Mouse (Mus musculus): ENCODE data around the gene Cnp. TPM values are rescaled to one million over a fixed set of nuclear protein-coding genes. Genes with fewer than 3 reads are reported as not detected.

Gene Cnp
- polyA plus RNA-seq, 1 experiment from 2014 or later = 22.0 TPM

GRCm38 (mm10) chr11:100628056-100628455, 53.4 kb downstream of the Cnp start:
- Histone ChIP-seq H3K9ac (ENCODE audit: low read length) (no peak overlapping the region), H3K9me3 (replicated peaks; ENCODE audit: control insufficient read depth, low read length) (no peaks in the 10 kb centered on the region), H3K4me1 (ENCODE audit: control insufficient read depth, insufficient read depth, low read length) (peaks cover 12% of the 10 kb centered on the region), H3K4me3 (ENCODE audit: low read depth, low read length) (no peak overlapping the region), H3K27me3 (replicated peaks; ENCODE audit: control insufficient read depth, insufficient read depth, low read length) (no peaks in the 10 kb centered on the region), H3K36me3 (ENCODE audit: control insufficient read depth, insufficient read depth, low read length) (peaks cover 30% of the 10 kb centered on the region), H3K27ac (ENCODE audit: low read depth, low read length) (no peak overlapping the region), H3K4me2 (ENCODE audit: low read length) (no peak overlapping the region)
- WGBS = 81% methylated on average over 5 of the region's 5 CpGs
- no peak for ATAC-seq
- no peak for DNase-seq (ENCODE audit: low spot score)

DNA sequence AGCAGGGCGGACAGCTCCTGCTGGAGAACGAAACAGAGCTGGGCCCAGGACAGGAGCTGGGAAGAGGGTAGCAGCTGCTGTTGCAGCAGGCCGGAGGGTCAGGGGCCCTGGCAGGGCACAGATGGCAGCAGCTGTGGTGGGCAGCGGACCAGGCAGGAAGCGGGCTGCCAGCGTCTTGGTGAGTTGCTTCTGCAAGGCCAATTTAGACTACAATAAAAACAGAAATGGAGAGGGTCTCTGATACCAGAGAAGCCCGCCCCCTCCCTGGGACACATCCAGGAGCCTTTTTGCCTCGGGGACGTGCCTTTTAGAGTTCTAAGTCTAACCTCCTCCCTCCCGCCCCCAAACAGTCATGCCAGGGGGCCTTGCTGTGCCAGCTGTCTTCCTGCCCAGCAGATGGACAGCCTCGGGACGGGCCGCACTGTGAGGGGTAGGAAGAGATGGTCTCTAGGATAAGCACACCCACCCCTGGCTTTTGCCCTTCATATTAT, 54.2 kb downstream of the Cnp start:
- Histone ChIP-seq H3K4me2 (ENCODE audit: low read length) (no peak overlapping the region), H3K27me3 (replicated peaks; ENCODE audit: control insufficient read depth, insufficient read depth, low read length) (no peaks in the 10 kb centered on the region), H3K4me3 (ENCODE audit: low read depth, low read length) (no peak overlapping the region), H3K36me3 (ENCODE audit: control insufficient read depth, insufficient read depth, low read length) (peaks cover 30% of the 10 kb centered on the region), H3K9me3 (replicated peaks; ENCODE audit: control insufficient read depth, low read length) (no peaks in the 10 kb centered on the region), H3K27ac (ENCODE audit: low read depth, low read length) (no peak overlapping the region), H3K4me1 (ENCODE audit: control insufficient read depth, insufficient read depth, low read length) (peaks cover 6% of the 10 kb centered on the region), H3K9ac (ENCODE audit: low read length) (peak overlapping the region; percentile 26; the same call in 1 of the 2 replicates)
- DNase-seq (ENCODE audit: low spot score) (peak; percentile 31), ATAC-seq (no peak)
- WGBS = 45% methylated on average over 13 of the region's 13 CpGs

- ATAC-seq = no peak
- no peaks in the 10 kb centered on the region for H3K36me3 ChIP-seq (ENCODE audit: control insufficient read depth, insufficient read depth, low read length)
Measured at GRCm38 (mm10) chr11:100634530-100634929, 59.8 kb downstream of the Cnp start.

GRCm38 (mm10) chr11:100640159-100640906, 65.6 kb downstream of the Cnp start:
- Histone ChIP-seq H3K27ac (ENCODE audit: low read depth, low read length) (no peak overlapping the region), H3K4me2 (ENCODE audit: low read length) (peak overlapping the region; percentile 67), H3K4me3 (ENCODE audit: low read depth, low read length) (peak overlapping the region; percentile 35)

More at GRCm38 (mm10) chr11:100634530-100634929, 59.8 kb downstream of the Cnp start:
- no peak overlapping the region for H3K27ac ChIP-seq (ENCODE audit: low read depth, low read length)
- H3K27me3 ChIP-seq (replicated peaks; ENCODE audit: control insufficient read depth, insufficient read depth, low read length) = 0 out of 2 replicates have a peak, but pooled peaks cover 3% of the 10 kb centered on the region
- H3K4me1 ChIP-seq (ENCODE audit: control insufficient read depth, insufficient read depth, low read length) = no peaks in the 10 kb centered on the region
- 78% methylated on average over 7 of the region's 7 CpGs for WGBS
- no peak overlapping the region for H3K9ac ChIP-seq (ENCODE audit: low read length)
- H3K4me2 ChIP-seq (ENCODE audit: low read length) = no peak overlapping the region
- no peak overlapping the region for H3K4me3 ChIP-seq (ENCODE audit: low read depth, low read length)
- no peaks in the 10 kb centered on the region for H3K9me3 ChIP-seq (replicated peaks; ENCODE audit: control insufficient read depth, low read length)
- no peak for DNase-seq (ENCODE audit: low spot score)

More at GRCm38 (mm10) chr11:100640159-100640906, 65.6 kb downstream of the Cnp start:
- Histone ChIP-seq H3K9me3 (replicated peaks; ENCODE audit: control insufficient read depth, low read length) (no peaks in the 10 kb centered on the region), H3K9ac (ENCODE audit: low read length) (peak overlapping the region; percentile 51), H3K27me3 (replicated peaks; ENCODE audit: control insufficient read depth, insufficient read depth, low read length) (0 out of 2 replicates have a peak, but pooled peaks cover 10% of the 10 kb centered on the region), H3K4me1 (ENCODE audit: control insufficient read depth, insufficient read depth, low read length) (peaks cover 5% of the 10 kb centered on the region; the same call in 1 of the 2 replicates), H3K36me3 (ENCODE audit: control insufficient read depth, insufficient read depth, low read length) (no peaks in the 10 kb centered on the region)
- DNase-seq (ENCODE audit: low spot score) = peak; percentile 73
- peak; percentile 54; the same call in 1 of the 2 replicates for ATAC-seq
- 7% methylated on average over 52 of the region's 52 CpGs for WGBS

Other genes starting within 250 kb of the Cnp start
- gene Gast, start 240.5 kb upstream of the Cnp start, polyA plus RNA-seq (2014; fragmentation: Nextera tagmentation; extraction: Ambion mirVana) = 0.43 and 0.93 TPM in 2 replicates
- gene Hap1, start 218.8 kb upstream of the Cnp start, polyA plus RNA-seq (2014; fragmentation: Nextera tagmentation; extraction: Ambion mirVana) = 55.1 and 81.9 TPM in 2 replicates
- 33.3 and 50.8 TPM in 2 replicates for gene Jup, start 177.1 kb upstream of the Cnp start, polyA plus RNA-seq (2014; fragmentation: Nextera tagmentation; extraction: Ambion mirVana)
- 14.5 and 16.3 TPM in 2 replicates for gene P3h4, start 160.1 kb upstream of the Cnp start, polyA plus RNA-seq (2014; fragmentation: Nextera tagmentation; extraction: Ambion mirVana)
- 16.1 and 20.8 TPM in 2 replicates for gene Fkbp10, start 159.2 kb upstream of the Cnp start, polyA plus RNA-seq (2014; fragmentation: Nextera tagmentation; extraction: Ambion mirVana)
- gene Nt5c3b, start 133.1 kb upstream of the Cnp start, polyA plus RNA-seq (2014; fragmentation: Nextera tagmentation; extraction: Ambion mirVana) = 99.6 and 109 TPM in 2 replicates
- 0.59 and 0.71 TPM in 2 replicates for gene Klhl10, start 133.0 kb upstream of the Cnp start, polyA plus RNA-seq (2014; fragmentation: Nextera tagmentation; extraction: Ambion mirVana)
- 15.2 and 19.8 TPM in 2 replicates for gene Klhl11, start 102.2 kb upstream of the Cnp start, polyA plus RNA-seq (2014; fragmentation: Nextera tagmentation; extraction: Ambion mirVana)
- 198 and 208 TPM in 2 replicates for gene Acly, start 46.9 kb upstream of the Cnp start, polyA plus RNA-seq (2014; fragmentation: Nextera tagmentation; extraction: Ambion mirVana)
- gene Ttc25, start 29.3 kb upstream of the Cnp start, polyA plus RNA-seq (2014; fragmentation: Nextera tagmentation; extraction: Ambion mirVana) = 1.7 and 2.5 TPM in 2 replicates
- 111 and 122 TPM in 2 replicates for gene Nkiras2, start 44.3 kb downstream of the Cnp start, polyA plus RNA-seq (2014; fragmentation: Nextera tagmentation; extraction: Ambion mirVana)
- gene Dnajc7, start 45.3 kb downstream of the Cnp start, polyA plus RNA-seq (2014; fragmentation: Nextera tagmentation; extraction: Ambion mirVana) = 77.3 and 82.5 TPM in 2 replicates
- 0.10 TPM in 1 of 2 replicates, not detected in the other for gene Zfp385c, start 117.6 kb downstream of the Cnp start, polyA plus RNA-seq (2014; fragmentation: Nextera tagmentation; extraction: Ambion mirVana)
- 1.2 and 1.6 TPM in 2 replicates for gene Dhx58, start 129.4 kb downstream of the Cnp start, polyA plus RNA-seq (2014; fragmentation: Nextera tagmentation; extraction: Ambion mirVana)
- gene Kat2a, start 137.6 kb downstream of the Cnp start, polyA plus RNA-seq (2014; fragmentation: Nextera tagmentation; extraction: Ambion mirVana) = 32.6 and 47.3 TPM in 2 replicates
- gene Hspb9, start 138.9 kb downstream of the Cnp start, polyA plus RNA-seq (2014; fragmentation: Nextera tagmentation; extraction: Ambion mirVana) = 0.53 TPM in 1 of 2 replicates, not detected in the other
- gene Rab5c, start 163.3 kb downstream of the Cnp start, polyA plus RNA-seq (2014; fragmentation: Nextera tagmentation; extraction: Ambion mirVana) = 133 and 142 TPM in 2 replicates
- gene Kcnh4, start 185.0 kb downstream of the Cnp start, polyA plus RNA-seq (2014; fragmentation: Nextera tagmentation; extraction: Ambion mirVana) = 3.5 and 4.4 TPM in 2 replicates
- gene Hcrt, start 188.0 kb downstream of the Cnp start, polyA plus RNA-seq (2014; fragmentation: Nextera tagmentation; extraction: Ambion mirVana) = 0.53 and 1.4 TPM in 2 replicates
- gene Ghdc, start 196.1 kb downstream of the Cnp start, polyA plus RNA-seq (2014; fragmentation: Nextera tagmentation; extraction: Ambion mirVana) = 0.94 and 1.7 TPM in 2 replicates